Mouse (Mus musculus) adrenal gland, adult (tissue): Measurements from ENCODE around the gene Opcml.
A peak's percentile ranks its signal among the peaks of the same experiment; 100 is the strongest.

Experiments
- DNase-seq, 2 experiments: peaks; one replicate each; pipeline ENCODE4 v3.0.0; 2022 to 2023; ENCODE audit warnings: low spot score in 1 of 2; ENCODE audit not compliant: inconsistent age in 2 of 2

Gene Opcml

GRCm38 (mm10) chr9:28403831-28404562 is 613.4 kb downstream of the Opcml start:
- peak; percentile 67 to 89 for DNase-seq

- DNase-seq, result no peak
These were observed 614.0 kb downstream of the Opcml start for GRCm38 (mm10) chr9:28404616-28405015.

GRCm38 (mm10) chr9:28405816-28406215 is 615.2 kb downstream of the Opcml start:
- DNase-seq, result peak in 1 of 2 experiments; percentile 61

GRCm38 (mm10) chr9:28420808-28421207 is 630.2 kb downstream of the Opcml start:
- DNase-seq, result no peak

GRCm38 (mm10) chr9:28423407-28423806 is 632.8 kb downstream of the Opcml start:
- DNase-seq, result no peak

GRCm38 (mm10) chr9:28432159-28432558 is 641.6 kb downstream of the Opcml start:
- DNase-seq, result no peak

GRCm38 (mm10) chr9:28438752-28439151 is 648.2 kb downstream of the Opcml start:
- DNase-seq, result peak; percentile 36 to 53

GRCm38 (mm10) chr9:28439433-28440191 is 649.0 kb downstream of the Opcml start:
- DNase-seq, result no peak

- DNase-seq, result no peak
These were observed 649.7 kb downstream of the Opcml start for GRCm38 (mm10) chr9:28440192-28440795.

GRCm38 (mm10) chr9:28444485-28444884 is 653.9 kb downstream of the Opcml start:
- no peak for DNase-seq

GRCm38 (mm10) chr9:28444972-28445371 is 654.4 kb downstream of the Opcml start:
- no peak for DNase-seq

GRCm38 (mm10) chr9:28445863-28446262 is 655.3 kb downstream of the Opcml start:
- DNase-seq, result no peak

GRCm38 (mm10) chr9:28446278-28447064 is 655.9 kb downstream of the Opcml start:
- DNase-seq, result no peak

GRCm38 (mm10) chr9:28452509-28452908 is 661.9 kb downstream of the Opcml start:
- no peak for DNase-seq

GRCm38 (mm10) chr9:28453062-28453461 is 662.5 kb downstream of the Opcml start:
- no peak for DNase-seq

GRCm38 (mm10) chr9:28457982-28458770 is 667.6 kb downstream of the Opcml start:
- DNase-seq, result no peak

- DNase-seq, result no peak
These were observed 673.0 kb downstream of the Opcml start for GRCm38 (mm10) chr9:28463622-28464021.

GRCm38 (mm10) chr9:28469419-28469818 is 678.8 kb downstream of the Opcml start:
- no peak for DNase-seq

GRCm38 (mm10) chr9:28471501-28471900 is 680.9 kb downstream of the Opcml start:
- no peak for DNase-seq

- DNase-seq, result no peak
These were observed 684.0 kb downstream of the Opcml start for GRCm38 (mm10) chr9:28474586-28474985.
